Mouse (Mus musculus) forebrain, embryonic 11.5 days (tissue): ENCODE results near the gene Rassf4. TPM values are rescaled to one million over a fixed set of nuclear protein-coding genes. Genes with fewer than 3 reads are reported as not detected.

Source experiments
- ATAC-seq: fragments of 200-750 bp; cut with Nextera tagmentation; replicated peaks from 2 replicates; pipeline ENCODE4 v1.8.0; 2017; ENCODE audit warnings: moderate TSS enrichment; ENCODE audit not compliant: low FRiP score
- DNase-seq: peaks from one replicate; pipeline ENCODE4 v3.0.0-alpha.2; 2017; ENCODE audit warnings: low spot score
- H3K27ac ChIP-seq: fragments of 300-500 bp; sonication (generic); 2 replicates; pipeline ENCODE4 v1.5.1; 2014; ENCODE audit warnings: low read depth, low read length
- H3K27me3 ChIP-seq: fragments of 300-500 bp; sonication (generic); 2 replicates; pipeline ENCODE4 v1.6.1; 2014; ENCODE audit warnings: mild to moderate bottlenecking, low read length, mixed read lengths; ENCODE audit not compliant: control insufficient read depth, insufficient read depth
- H3K36me3 ChIP-seq: fragments of 300-500 bp; sonication (generic); 2 replicates; pipeline ENCODE4 v1.6.1; 2014; ENCODE audit warnings: mild to moderate bottlenecking, low read length, moderate library complexity, mixed read lengths; ENCODE audit not compliant: control insufficient read depth, insufficient read depth
- H3K4me1 ChIP-seq: fragments of 300-500 bp; sonication (generic); replicated peaks from 2 replicates; pipeline ENCODE4 v1.6.1; 2014; ENCODE audit warnings: low read length, mixed read lengths; ENCODE audit not compliant: control insufficient read depth, insufficient read depth
- H3K4me2 ChIP-seq: fragments of 300-500 bp; sonication (generic); 2 replicates; pipeline ENCODE4 v1.6.1; 2014; ENCODE audit warnings: low read depth, mild to moderate bottlenecking, low read length, moderate library complexity, mixed read lengths; ENCODE audit not compliant: severe bottlenecking
- H3K4me3 ChIP-seq: fragments of 300-500 bp; sonication (generic); 2 replicates; pipeline ENCODE4 v1.5.1; 2014; ENCODE audit warnings: low read depth, low read length
- H3K9ac ChIP-seq: fragments of 300-500 bp; sonication (generic); 2 replicates; pipeline ENCODE4 v1.6.1; 2014; ENCODE audit warnings: low read length
- H3K9me3 ChIP-seq: fragments of 300-500 bp; sonication (generic); 2 replicates; pipeline ENCODE4 v1.6.1; 2016; ENCODE audit warnings: low read length, mixed read lengths; ENCODE audit not compliant: control insufficient read depth
- WGBS: fragments of 180-500 bp; shearing (Covaris S2); extraction: QIAGEN DNeasy Blood & Tissue Kit; methylation state at CpG from one replicate; pipeline ENCODE4 v1.1.7; 2014; 5-methylcytosine and 5-hydroxymethylcytosine counted together
- polyA plus RNA-seq: library from polyadenylated mRNA; unstranded; fragments of >200 nt; fragmentation: Nextera tagmentation; extraction: Ambion mirVana; gene quantifications from 2 replicates; pipeline ENCODE4 v1.2.1, GENCODE M21; 2014

The Rassf4 gene
- polyA plus RNA-seq, 1 experiment from 2014 or later, result 22.7 TPM

- 75% methylated on average over 3 of the region's 3 CpGs for WGBS
These were observed 6.4 kb downstream of the Rassf4 start for GRCm38 (mm10) chr6:116667382-116667781.

GRCm38 (mm10) chr6:116666892-116667291, 6.9 kb downstream of the Rassf4 start:
- Histone ChIP-seq H3K9ac (no peak overlapping the region), H3K4me2 (no peak overlapping the region), H3K4me1 (peaks cover 20% of the 10 kb centered on the region), H3K4me3 (no peak overlapping the region), H3K36me3 (no peaks in the 10 kb centered on the region), H3K27me3 (0 out of 2 replicates have a peak, but pooled peaks cover 2% of the 10 kb centered on the region), H3K9me3 (no peaks in the 10 kb centered on the region), H3K27ac (no peak overlapping the region)
- DNase-seq (no peak), ATAC-seq (no peak)
- WGBS, result 37% methylated on average over 3 of the region's 3 CpGs

More at GRCm38 (mm10) chr6:116667382-116667781, 6.4 kb downstream of the Rassf4 start:
- Histone ChIP-seq H3K4me2 (no peak overlapping the region), H3K36me3 (no peaks in the 10 kb centered on the region), H3K9me3 (no peaks in the 10 kb centered on the region), H3K4me3 (no peak overlapping the region), H3K27me3 (0 out of 2 replicates have a peak, but pooled peaks cover 2% of the 10 kb centered on the region), H3K4me1 (peaks cover 20% of the 10 kb centered on the region), H3K27ac (no peak overlapping the region), H3K9ac (no peak overlapping the region)
- DNase-seq, result no peak
- ATAC-seq, result no peak

GRCm38 (mm10) chr6:116666085-116666750, 7.5 kb downstream of the Rassf4 start:
- H3K4me2 ChIP-seq, result no peak overlapping the region
- 66% methylated on average over 12 of the region's 12 CpGs for WGBS
- H3K27ac ChIP-seq, result no peak overlapping the region

GRCm38 (mm10) chr6:116664830-116665229, 8.9 kb downstream of the Rassf4 start:
- Histone ChIP-seq H3K27me3 (no peaks in the 10 kb centered on the region), H3K36me3 (no peaks in the 10 kb centered on the region), H3K4me2 (no peak overlapping the region), H3K4me3 (no peak overlapping the region), H3K4me1 (peaks cover 8% of the 10 kb centered on the region), H3K9ac (no peak overlapping the region), H3K27ac (no peak overlapping the region), H3K9me3 (no peaks in the 10 kb centered on the region)
- ATAC-seq (no peak), DNase-seq (no peak)
- WGBS, result 79% methylated on average over 3 of the region's 3 CpGs

More at GRCm38 (mm10) chr6:116666085-116666750, 7.5 kb downstream of the Rassf4 start:
- ATAC-seq (no peak), DNase-seq (no peak)
- Histone ChIP-seq H3K27me3 (no peaks in the 10 kb centered on the region), H3K4me3 (no peak overlapping the region), H3K4me1 (peaks cover 20% of the 10 kb centered on the region), H3K9me3 (no peaks in the 10 kb centered on the region), H3K9ac (no peak overlapping the region), H3K36me3 (no peaks in the 10 kb centered on the region)

- WGBS, result 84% methylated on average over 6 of the region's 6 CpGs
- Histone ChIP-seq H3K27ac (no peak overlapping the region), H3K4me1 (peaks cover 3% of the 10 kb centered on the region; the same call in 1 of the 2 replicates)
These were observed 9.7 kb downstream of the Rassf4 start for GRCm38 (mm10) chr6:116664031-116664430.

GRCm38 (mm10) chr6:116663364-116663763, 10.4 kb downstream of the Rassf4 start:
- no peak for DNase-seq
- Histone ChIP-seq H3K27me3 (no peaks in the 10 kb centered on the region), H3K36me3 (no peaks in the 10 kb centered on the region), H3K4me2 (no peak overlapping the region), H3K27ac (no peak overlapping the region), H3K9ac (no peak overlapping the region), H3K4me3 (no peak overlapping the region), H3K9me3 (no peaks in the 10 kb centered on the region), H3K4me1 (peaks cover 3% of the 10 kb centered on the region; the same call in 1 of the 2 replicates)
- no peak for ATAC-seq
- WGBS, result 83% methylated on average over 2 of the region's 2 CpGs

More at GRCm38 (mm10) chr6:116664031-116664430, 9.7 kb downstream of the Rassf4 start:
- H3K4me3 ChIP-seq, result no peak overlapping the region
- H3K36me3 ChIP-seq, result no peaks in the 10 kb centered on the region
- ATAC-seq (no peak), DNase-seq (no peak)
- H3K27me3 ChIP-seq, result no peaks in the 10 kb centered on the region
- no peak overlapping the region for H3K9ac ChIP-seq
- H3K4me2 ChIP-seq, result no peak overlapping the region
- no peaks in the 10 kb centered on the region for H3K9me3 ChIP-seq

GRCm38 (mm10) chr6:116653684-116654454, 19.9 kb downstream of the Rassf4 start:
- Histone ChIP-seq H3K4me3 (no peak overlapping the region), H3K27ac (no peak overlapping the region), H3K4me1 (no peaks in the 10 kb centered on the region), H3K4me2 (no peak overlapping the region), H3K36me3 (no peaks in the 10 kb centered on the region), H3K9me3 (no peaks in the 10 kb centered on the region), H3K9ac (no peak overlapping the region), H3K27me3 (no peaks in the 10 kb centered on the region)
- ATAC-seq (peak; percentile 77), DNase-seq (peak; percentile 77)
- WGBS, result 68% methylated on average over 9 of the region's 9 CpGs

GRCm38 (mm10) chr6:116653191-116653590, 20.6 kb downstream of the Rassf4 start:
- 74% methylated on average over 3 of the region's 3 CpGs for WGBS
- H3K27ac ChIP-seq, result no peak overlapping the region
- no peak overlapping the region for H3K4me3 ChIP-seq
- H3K4me1 ChIP-seq, result no peaks in the 10 kb centered on the region
- H3K9me3 ChIP-seq, result no peaks in the 10 kb centered on the region
- no peaks in the 10 kb centered on the region for H3K36me3 ChIP-seq
- no peak overlapping the region for H3K9ac ChIP-seq
- no peak for ATAC-seq
- DNase-seq, result no peak
- no peak overlapping the region for H3K4me2 ChIP-seq
- H3K27me3 ChIP-seq, result no peaks in the 10 kb centered on the region
